Mouse (Mus musculus): ENCODE results near the gene 1700001C19Rik.

- no peak for TF ChIP-seq CTCF (IDR thresholded peaks at IDR 0.05; ENCODE audit: control insufficient read depth, insufficient read depth, insufficient read length)
- TF ChIP-seq MYOD1 (IDR thresholded peaks at IDR 0.05; ENCODE audit: control insufficient read depth, insufficient read length, low read depth) = no peak
These were observed 15.6 kb downstream of the 1700001C19Rik start for GRCm38 (mm10) chr17:47421566-47421965.
